Mouse (Mus musculus): Measurements from ENCODE around the gene Auts2. TPM values are rescaled to one million over a fixed set of nuclear protein-coding genes. Genes with fewer than 3 reads are reported as not detected.

Auts2 gene
- polyA plus RNA-seq, 1 experiment from 2014 or later: 34.5 TPM

- DNase-seq (ENCODE audit: low spot score) (no peak), ATAC-seq (peak; percentile 13; the same call in 1 of the 2 replicates)
- Histone ChIP-seq H3K4me1 (ENCODE audit: control insufficient read depth, insufficient read depth, low read length) (peaks cover 35% of the 10 kb centered on the region), H3K4me3 (ENCODE audit: low read depth, low read length) (no peak overlapping the region), H3K27me3 (replicated peaks; ENCODE audit: control insufficient read depth, insufficient read depth, low read length) (no peaks in the 10 kb centered on the region), H3K36me3 (ENCODE audit: control insufficient read depth, insufficient read depth, low read length) (no peaks in the 10 kb centered on the region), H3K27ac (ENCODE audit: low read depth, low read length) (peak overlapping the region; percentile 90), H3K4me2 (ENCODE audit: low read length) (peak overlapping the region; percentile 43), H3K9me3 (replicated peaks; ENCODE audit: control insufficient read depth, low read length) (no peaks in the 10 kb centered on the region), H3K9ac (ENCODE audit: low read length) (peak overlapping the region; percentile 41; the same call in 1 of the 2 replicates)
- WGBS: 47% methylated on average over 5 of the region's 5 CpGs
Observed at GRCm38 (mm10) chr5:131586332-131586700, 956.8 kb downstream of the Auts2 start.

- H3K27me3 ChIP-seq (replicated peaks; ENCODE audit: control insufficient read depth, insufficient read depth, low read length): no peaks in the 10 kb centered on the region
- peak overlapping the region; percentile 43 for H3K4me2 ChIP-seq (ENCODE audit: low read length)
- peaks cover 40% of the 10 kb centered on the region for H3K4me1 ChIP-seq (ENCODE audit: control insufficient read depth, insufficient read depth, low read length)
- no peaks in the 10 kb centered on the region for H3K9me3 ChIP-seq (replicated peaks; ENCODE audit: control insufficient read depth, low read length)
- peak overlapping the region; percentile 41; the same call in 1 of the 2 replicates for H3K9ac ChIP-seq (ENCODE audit: low read length)
- no peak overlapping the region for H3K4me3 ChIP-seq (ENCODE audit: low read depth, low read length)
- ATAC-seq (peak; percentile 85), DNase-seq (ENCODE audit: low spot score) (peak; percentile 89)
- H3K36me3 ChIP-seq (ENCODE audit: control insufficient read depth, insufficient read depth, low read length): no peaks in the 10 kb centered on the region
- 5% methylated on average over 26 of the region's 26 CpGs for WGBS
- H3K27ac ChIP-seq (ENCODE audit: low read depth, low read length): peak overlapping the region; percentile 90
Observed at GRCm38 (mm10) chr5:131585684-131586331, 957.3 kb downstream of the Auts2 start.

- WGBS: 41% methylated on average over 12 of the region's 12 CpGs
- H3K4me3 ChIP-seq (ENCODE audit: low read depth, low read length): no peak overlapping the region
- H3K27me3 ChIP-seq (replicated peaks; ENCODE audit: control insufficient read depth, insufficient read depth, low read length): no peaks in the 10 kb centered on the region
- H3K9ac ChIP-seq (ENCODE audit: low read length): no peak overlapping the region
- H3K4me1 ChIP-seq (ENCODE audit: control insufficient read depth, insufficient read depth, low read length): peaks cover 41% of the 10 kb centered on the region
- H3K27ac ChIP-seq (ENCODE audit: low read depth, low read length): peak overlapping the region; percentile 90; the same call in 1 of the 2 replicates
- no peaks in the 10 kb centered on the region for H3K9me3 ChIP-seq (replicated peaks; ENCODE audit: control insufficient read depth, low read length)
- DNase-seq (ENCODE audit: low spot score): peak; percentile 18
- ATAC-seq: no peak
- H3K4me2 ChIP-seq (ENCODE audit: low read length): no peak overlapping the region
- H3K36me3 ChIP-seq (ENCODE audit: control insufficient read depth, insufficient read depth, low read length): no peaks in the 10 kb centered on the region
Observed at GRCm38 (mm10) chr5:131584260-131585135, 958.6 kb downstream of the Auts2 start.

GRCm38 (mm10) chr5:131581110-131582050 lies 961.8 kb downstream of the Auts2 start:
- Histone ChIP-seq H3K36me3 (ENCODE audit: control insufficient read depth, insufficient read depth, low read length) (no peaks in the 10 kb centered on the region), H3K4me1 (ENCODE audit: control insufficient read depth, insufficient read depth, low read length) (peaks cover 37% of the 10 kb centered on the region), H3K9me3 (replicated peaks; ENCODE audit: control insufficient read depth, low read length) (no peaks in the 10 kb centered on the region), H3K27ac (ENCODE audit: low read depth, low read length) (peak overlapping the region; percentile 59; the same call in 1 of the 2 replicates), H3K4me3 (ENCODE audit: low read depth, low read length) (no peak overlapping the region), H3K9ac (ENCODE audit: low read length) (0 out of 2 replicates have a peak overlapping the region, but pooled peaks have one; percentile 18), H3K27me3 (replicated peaks; ENCODE audit: control insufficient read depth, insufficient read depth, low read length) (no peaks in the 10 kb centered on the region), H3K4me2 (ENCODE audit: low read length) (0 out of 2 replicates have a peak overlapping the region, but pooled peaks have one; percentile 8)
- no peak for ATAC-seq
- 48% methylated on average over 23 of the region's 23 CpGs for WGBS
- DNase-seq (ENCODE audit: low spot score): peak; percentile 55

- DNase-seq (ENCODE audit: low spot score) (no peak), ATAC-seq (no peak)
- Histone ChIP-seq H3K9ac (ENCODE audit: low read length) (no peak overlapping the region), H3K4me2 (ENCODE audit: low read length) (no peak overlapping the region), H3K36me3 (ENCODE audit: control insufficient read depth, insufficient read depth, low read length) (no peaks in the 10 kb centered on the region), H3K27ac (ENCODE audit: low read depth, low read length) (no peak overlapping the region), H3K27me3 (replicated peaks; ENCODE audit: control insufficient read depth, insufficient read depth, low read length) (no peaks in the 10 kb centered on the region), H3K9me3 (replicated peaks; ENCODE audit: control insufficient read depth, low read length) (no peaks in the 10 kb centered on the region), H3K4me3 (ENCODE audit: low read depth, low read length) (no peak overlapping the region), H3K4me1 (ENCODE audit: control insufficient read depth, insufficient read depth, low read length) (peaks cover 33% of the 10 kb centered on the region)
- WGBS: 90% methylated on average over 9 of the region's 9 CpGs
Observed at GRCm38 (mm10) chr5:131578737-131579136, 964.4 kb downstream of the Auts2 start.

GRCm38 (mm10) chr5:131575733-131576265 lies 967.3 kb downstream of the Auts2 start:
- H3K4me3 ChIP-seq (ENCODE audit: low read depth, low read length): no peak overlapping the region
- H3K27me3 ChIP-seq (replicated peaks; ENCODE audit: control insufficient read depth, insufficient read depth, low read length): no peaks in the 10 kb centered on the region
- H3K4me1 ChIP-seq (ENCODE audit: control insufficient read depth, insufficient read depth, low read length): peaks cover 24% of the 10 kb centered on the region
- 47% methylated on average over 11 of the region's 11 CpGs for WGBS
- H3K9ac ChIP-seq (ENCODE audit: low read length): no peak overlapping the region
- H3K36me3 ChIP-seq (ENCODE audit: control insufficient read depth, insufficient read depth, low read length): no peaks in the 10 kb centered on the region
- no peaks in the 10 kb centered on the region for H3K9me3 ChIP-seq (replicated peaks; ENCODE audit: control insufficient read depth, low read length)
- no peak overlapping the region for H3K4me2 ChIP-seq (ENCODE audit: low read length)
- DNase-seq (ENCODE audit: low spot score) (peak; percentile 71), ATAC-seq (no peak)
- H3K27ac ChIP-seq (ENCODE audit: low read depth, low read length): peak overlapping the region; percentile 63; the same call in 1 of the 2 replicates

GRCm38 (mm10) chr5:131575086-131575514 lies 968.0 kb downstream of the Auts2 start:
- Histone ChIP-seq H3K27me3 (replicated peaks; ENCODE audit: control insufficient read depth, insufficient read depth, low read length) (no peaks in the 10 kb centered on the region), H3K9me3 (replicated peaks; ENCODE audit: control insufficient read depth, low read length) (no peaks in the 10 kb centered on the region), H3K9ac (ENCODE audit: low read length) (peak overlapping the region; percentile 32; the same call in 1 of the 2 replicates), H3K36me3 (ENCODE audit: control insufficient read depth, insufficient read depth, low read length) (no peaks in the 10 kb centered on the region), H3K4me3 (ENCODE audit: low read depth, low read length) (no peak overlapping the region), H3K27ac (ENCODE audit: low read depth, low read length) (peak overlapping the region; percentile 63), H3K4me1 (ENCODE audit: control insufficient read depth, insufficient read depth, low read length) (peaks cover 23% of the 10 kb centered on the region), H3K4me2 (ENCODE audit: low read length) (peak overlapping the region; percentile 15; the same call in 1 of the 2 replicates)
- ATAC-seq: peak; percentile 83
- WGBS: 7% methylated on average over 5 of the region's 5 CpGs
- DNase-seq (ENCODE audit: low spot score): peak; percentile 75
